Mouse (Mus musculus): ENCODE measurements at regions not wholly inside any gene's neighbourhood (a gene's known extent, or its start where the extent isn't known, plus 50 kb on each side); places are given as distances from the start of the nearest gene placed in this dataset.

GRCm38 (mm10) chr8:126693642-126694041 lies 99.9 kb upstream of the Irf2bp2 start:
- DNase-seq: no peak
- 67% methylated on average over 1 of the region's 1 CpGs for WGBS
- Histone ChIP-seq H3K4me1 (ENCODE audit: control insufficient read depth, insufficient read depth, low read length) (peaks cover 10% of the 10 kb centered on the region; the same call in 1 of the 2 replicates), H3K4me3 (ENCODE audit: insufficient read depth, low read depth, low read length) (no peak overlapping the region), H3K27me3 (replicated peaks; ENCODE audit: control insufficient read depth, insufficient read depth, low read length) (no peaks in the 10 kb centered on the region), H3K36me3 (ENCODE audit: control insufficient read depth, insufficient read depth, low read length) (no peaks in the 10 kb centered on the region), H3K27ac (ENCODE audit: insufficient read depth, low read depth, low read length) (no peak overlapping the region)
- TF ChIP-seq POLR2A (IDR thresholded peaks at IDR 0.05; ENCODE audit: low read depth, low read length) (no peak), CTCF (conservative IDR thresholded peaks at IDR 0.05; ENCODE audit: insufficient read depth, insufficient read length, low read depth, low read length) (no peak)

GRCm38 (mm10) chr8:126692711-126693110 lies 98.9 kb upstream of the Irf2bp2 start:
- no peak for DNase-seq
- H3K4me3 ChIP-seq (ENCODE audit: insufficient read depth, low read depth, low read length): no peak overlapping the region
- WGBS: 88% methylated on average over 3 of the region's 3 CpGs
- H3K27me3 ChIP-seq (replicated peaks; ENCODE audit: control insufficient read depth, insufficient read depth, low read length): no peaks in the 10 kb centered on the region
- no peaks in the 10 kb centered on the region for H3K36me3 ChIP-seq (ENCODE audit: control insufficient read depth, insufficient read depth, low read length)
- H3K27ac ChIP-seq (ENCODE audit: insufficient read depth, low read depth, low read length): no peak overlapping the region
- TF ChIP-seq POLR2A (IDR thresholded peaks at IDR 0.05; ENCODE audit: low read depth, low read length) (no peak), CTCF (conservative IDR thresholded peaks at IDR 0.05; ENCODE audit: insufficient read depth, insufficient read length, low read depth, low read length) (no peak)
- peaks cover 8% of the 10 kb centered on the region; the same call in 1 of the 2 replicates for H3K4me1 ChIP-seq (ENCODE audit: control insufficient read depth, insufficient read depth, low read length)

GRCm38 (mm10) chr8:126692263-126692662 lies 98.5 kb upstream of the Irf2bp2 start:
- Histone ChIP-seq H3K4me3 (ENCODE audit: insufficient read depth, low read depth, low read length) (no peak overlapping the region), H3K4me1 (ENCODE audit: control insufficient read depth, insufficient read depth, low read length) (peaks cover 8% of the 10 kb centered on the region; the same call in 1 of the 2 replicates), H3K27ac (ENCODE audit: insufficient read depth, low read depth, low read length) (peak overlapping the region; percentile 27; the same call in 1 of the 2 replicates), H3K36me3 (ENCODE audit: control insufficient read depth, insufficient read depth, low read length) (no peaks in the 10 kb centered on the region), H3K27me3 (replicated peaks; ENCODE audit: control insufficient read depth, insufficient read depth, low read length) (no peaks in the 10 kb centered on the region)
- 21% methylated on average over 3 of the region's 3 CpGs for WGBS
- TF ChIP-seq POLR2A (IDR thresholded peaks at IDR 0.05; ENCODE audit: low read depth, low read length): no peak
- no peak for TF ChIP-seq CTCF (conservative IDR thresholded peaks at IDR 0.05; ENCODE audit: insufficient read depth, insufficient read length, low read depth, low read length)
- DNase-seq: peak; percentile 83

- TF ChIP-seq POLR2A (IDR thresholded peaks at IDR 0.05; ENCODE audit: low read depth, low read length): no peak
- 0 out of 2 replicates have a peak, but pooled peaks have one; percentile 5 for TF ChIP-seq CTCF (conservative IDR thresholded peaks at IDR 0.05; ENCODE audit: insufficient read depth, insufficient read length, low read depth, low read length)
- H3K27me3 ChIP-seq (replicated peaks; ENCODE audit: control insufficient read depth, insufficient read depth, low read length): no peaks in the 10 kb centered on the region
- H3K4me1 ChIP-seq (ENCODE audit: control insufficient read depth, insufficient read depth, low read length): peaks cover 6% of the 10 kb centered on the region; the same call in 1 of the 2 replicates
- 72% methylated on average over 5 of the region's 5 CpGs for WGBS
- no peak overlapping the region for H3K4me3 ChIP-seq (ENCODE audit: insufficient read depth, low read depth, low read length)
- H3K27ac ChIP-seq (ENCODE audit: insufficient read depth, low read depth, low read length): no peak overlapping the region
- DNase-seq: no peak
- no peaks in the 10 kb centered on the region for H3K36me3 ChIP-seq (ENCODE audit: control insufficient read depth, insufficient read depth, low read length)
These were observed 94.7 kb upstream of the Irf2bp2 start for GRCm38 (mm10) chr8:126688450-126688849.

- no peak for DNase-seq
These were observed 94.2 kb upstream of the Irf2bp2 start for GRCm38 (mm10) chr8:126688014-126688413.

GRCm38 (mm10) chr8:126686827-126687226 lies 93.0 kb upstream of the Irf2bp2 start:
- TF ChIP-seq CTCF (conservative IDR thresholded peaks at IDR 0.05; ENCODE audit: insufficient read depth, insufficient read length, low read depth, low read length) (no peak), POLR2A (IDR thresholded peaks at IDR 0.05; ENCODE audit: low read depth, low read length) (no peak)
- DNase-seq: no peak
- 78% methylated on average over 4 of the region's 4 CpGs for WGBS

More at GRCm38 (mm10) chr8:126688014-126688413, 94.2 kb upstream of the Irf2bp2 start:
- Histone ChIP-seq H3K4me3 (ENCODE audit: insufficient read depth, low read depth, low read length) (no peak overlapping the region), H3K27ac (ENCODE audit: insufficient read depth, low read depth, low read length) (no peak overlapping the region), H3K36me3 (ENCODE audit: control insufficient read depth, insufficient read depth, low read length) (no peaks in the 10 kb centered on the region), H3K4me1 (ENCODE audit: control insufficient read depth, insufficient read depth, low read length) (peaks cover 6% of the 10 kb centered on the region; the same call in 1 of the 2 replicates), H3K27me3 (replicated peaks; ENCODE audit: control insufficient read depth, insufficient read depth, low read length) (no peaks in the 10 kb centered on the region)
- WGBS: 59% methylated on average over 6 of the region's 6 CpGs
- TF ChIP-seq CTCF (conservative IDR thresholded peaks at IDR 0.05; ENCODE audit: insufficient read depth, insufficient read length, low read depth, low read length) (no peak), POLR2A (IDR thresholded peaks at IDR 0.05; ENCODE audit: low read depth, low read length) (no peak)

GRCm38 (mm10) chr8:126685365-126685764 lies 91.6 kb upstream of the Irf2bp2 start:
- TF ChIP-seq CTCF (conservative IDR thresholded peaks at IDR 0.05; ENCODE audit: insufficient read depth, insufficient read length, low read depth, low read length) (no peak), POLR2A (IDR thresholded peaks at IDR 0.05; ENCODE audit: low read depth, low read length) (no peak)
- Histone ChIP-seq H3K36me3 (ENCODE audit: control insufficient read depth, insufficient read depth, low read length) (no peaks in the 10 kb centered on the region), H3K4me3 (ENCODE audit: insufficient read depth, low read depth, low read length) (no peak overlapping the region), H3K27ac (ENCODE audit: insufficient read depth, low read depth, low read length) (no peak overlapping the region), H3K27me3 (replicated peaks; ENCODE audit: control insufficient read depth, insufficient read depth, low read length) (no peaks in the 10 kb centered on the region), H3K4me1 (ENCODE audit: control insufficient read depth, insufficient read depth, low read length) (no peaks in the 10 kb centered on the region)
- 82% methylated on average over 6 of the region's 6 CpGs for WGBS
- no peak for DNase-seq

More at GRCm38 (mm10) chr8:126686827-126687226, 93.0 kb upstream of the Irf2bp2 start:
- H3K4me1 ChIP-seq (ENCODE audit: control insufficient read depth, insufficient read depth, low read length): 0 out of 2 replicates have a peak, but pooled peaks cover 2% of the 10 kb centered on the region
- no peak overlapping the region for H3K4me3 ChIP-seq (ENCODE audit: insufficient read depth, low read depth, low read length)
- H3K27ac ChIP-seq (ENCODE audit: insufficient read depth, low read depth, low read length): no peak overlapping the region
- no peaks in the 10 kb centered on the region for H3K36me3 ChIP-seq (ENCODE audit: control insufficient read depth, insufficient read depth, low read length)
- no peaks in the 10 kb centered on the region for H3K27me3 ChIP-seq (replicated peaks; ENCODE audit: control insufficient read depth, insufficient read depth, low read length)

Data from kidney, adult 2 months (tissue).